Mouse (Mus musculus): ENCODE data around the gene Wasf2.

Wasf2 gene

DNA sequence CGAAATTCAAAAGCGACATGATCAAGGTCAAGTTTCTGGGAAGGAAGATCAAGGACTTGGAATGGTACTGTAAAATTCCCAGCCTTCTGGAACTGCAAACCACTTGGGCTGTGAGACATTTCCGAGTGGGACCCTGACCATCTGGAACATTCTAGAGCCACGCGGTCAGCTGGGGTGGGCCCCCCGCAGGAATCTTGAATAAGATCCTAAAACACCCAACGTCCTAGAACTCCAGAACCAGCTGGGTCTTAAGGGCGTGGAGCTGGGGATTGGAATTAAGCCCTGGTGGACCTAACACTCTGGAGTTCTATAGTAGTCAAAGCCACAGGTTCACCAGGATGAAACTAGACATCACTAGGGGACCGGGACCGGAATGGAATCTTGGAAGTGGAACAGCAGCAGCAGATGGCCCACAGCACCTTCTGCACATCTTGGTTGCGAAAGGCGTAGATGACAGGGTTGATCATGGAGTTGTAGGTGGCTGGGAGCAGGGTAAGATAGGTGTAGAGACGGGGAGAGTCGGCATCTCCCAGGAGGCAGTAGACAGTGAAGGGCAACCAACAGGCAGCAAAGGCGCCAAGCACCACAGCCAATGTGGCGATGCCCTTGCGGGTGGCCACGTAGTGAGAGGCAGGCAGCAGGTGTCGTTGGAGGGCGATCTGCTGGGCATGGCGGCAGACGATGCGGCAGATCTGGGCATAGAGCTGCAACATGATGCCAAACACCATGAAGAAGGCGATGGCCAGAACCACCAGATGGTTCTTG is 79.9 kb downstream of the Wasf2 start:
- DNase-seq: no peak

DNA sequence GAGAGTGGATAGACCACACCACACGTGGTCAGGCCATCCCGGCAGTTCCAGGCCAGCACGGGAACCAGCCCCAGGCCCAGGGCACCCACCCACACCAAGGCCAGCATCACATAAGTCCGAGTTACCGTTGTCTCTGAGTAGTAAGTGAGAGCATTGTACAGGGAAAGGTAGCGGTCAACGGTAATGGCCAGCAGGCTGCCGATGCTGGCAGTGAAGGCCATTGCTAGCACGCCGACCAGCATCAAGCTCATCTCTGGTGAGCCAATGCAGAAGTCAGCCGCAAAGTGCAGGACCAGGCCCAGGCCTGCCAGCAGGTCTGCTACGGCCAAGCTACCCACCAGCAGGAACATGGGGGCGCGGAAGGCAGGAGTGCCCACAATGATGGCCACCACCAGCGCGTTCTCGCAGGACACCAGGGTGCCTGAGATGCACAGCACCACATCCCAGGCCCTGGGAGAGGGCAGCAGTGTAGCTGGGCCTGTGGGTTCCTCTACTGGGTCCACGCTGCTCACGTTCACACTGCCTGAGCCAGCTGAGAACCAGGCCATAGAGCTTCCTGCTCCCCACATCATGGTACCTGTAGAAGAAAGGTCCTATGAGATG is 80.6 kb downstream of the Wasf2 start:
- no peak for DNase-seq

DNA sequence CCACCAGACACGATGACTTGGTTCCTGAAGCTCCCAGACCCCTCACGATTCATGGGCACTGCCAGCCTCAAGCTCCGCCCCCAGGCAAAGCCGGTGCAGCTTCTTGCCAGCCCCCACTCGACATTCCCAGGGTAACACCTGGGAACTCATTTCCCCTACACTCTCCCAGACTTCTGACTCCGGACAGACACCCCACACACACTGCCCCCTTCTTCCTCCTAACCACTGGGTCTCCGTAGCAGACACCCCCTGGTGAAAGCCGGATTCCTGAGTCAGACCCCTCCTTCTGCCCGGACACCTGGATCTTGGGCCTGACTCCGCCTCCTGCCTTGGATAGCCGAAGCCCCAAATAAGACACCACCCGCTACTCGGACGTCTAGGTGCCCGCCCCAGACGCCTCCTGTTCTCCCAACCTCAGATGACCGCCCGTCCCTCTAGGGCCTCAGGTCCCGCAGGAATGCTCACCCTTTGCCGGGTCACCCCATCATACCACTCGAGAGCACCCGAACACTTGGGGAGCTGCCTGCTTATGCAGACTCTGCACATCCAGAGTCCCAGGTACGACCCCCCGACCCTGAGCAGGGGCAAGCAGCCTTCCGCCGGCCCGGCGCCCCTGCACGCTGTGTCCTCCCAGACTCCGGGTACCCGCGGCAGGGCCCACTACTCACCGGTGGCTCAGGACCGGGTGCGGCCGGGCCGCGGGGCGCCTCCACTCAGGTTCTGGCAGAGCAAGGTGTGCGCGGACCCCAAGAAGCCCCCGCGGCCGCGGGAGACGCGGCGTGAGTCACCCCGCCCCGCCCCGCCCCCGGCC is 81.7 kb downstream of the Wasf2 start, which contains the start of the genes Cd164l2 and Gpr3:
Gene Cd164l2 (plus strand): TSS at position 381 of the 811 bp plus-strand sequence.
Gene Gpr3 (minus strand): TSS at position 786 of the 811 bp plus-strand sequence.
- DNase-seq: no peak

- peak; percentile 92 for DNase-seq
Measured at GRCm38 (mm10) chr4:133212562-133213267, 82.4 kb downstream of the Wasf2 start.

DNA sequence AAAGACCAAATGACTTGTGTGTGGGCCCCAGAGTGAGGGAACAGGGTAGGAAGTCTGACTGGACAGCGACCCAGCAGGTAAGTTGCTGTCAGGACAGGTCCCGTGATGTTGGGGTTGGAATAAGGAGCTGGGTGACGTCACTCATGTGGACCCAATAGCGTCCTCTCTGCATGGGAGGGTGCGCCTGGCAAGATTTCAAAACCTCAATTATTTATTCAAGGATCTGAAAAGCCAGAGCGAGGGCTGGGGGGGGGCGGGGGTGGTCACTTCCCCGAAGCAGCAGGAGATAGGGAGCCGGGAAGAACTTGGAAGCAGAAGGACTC is 82.9 kb downstream of the Wasf2 start:
- DNase-seq: no peak

DNA sequence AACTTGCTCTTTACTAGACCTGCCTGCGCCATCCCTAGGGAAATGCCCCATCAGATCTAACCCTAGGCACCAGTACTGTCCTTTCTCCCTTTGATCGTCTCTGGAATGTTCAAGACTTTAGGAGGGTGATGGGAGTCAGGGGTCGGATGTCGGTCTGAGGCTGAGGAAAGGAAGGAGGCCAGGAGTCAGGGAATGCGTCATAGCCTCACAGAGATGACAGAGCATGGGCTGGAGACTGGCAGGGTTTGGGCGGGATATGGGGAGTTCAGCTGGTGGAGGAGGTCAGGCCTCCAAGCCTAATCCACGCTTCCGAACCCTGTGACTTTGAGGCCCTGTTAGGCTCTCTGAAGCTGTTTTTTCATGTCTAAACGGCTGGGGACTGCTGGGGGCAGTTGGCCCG is 83.4 kb downstream of the Wasf2 start:
- DNase-seq: no peak

GRCm38 (mm10) chr4:133217641-133218040 is 87.3 kb downstream of the Wasf2 start:
- DNase-seq: peak; percentile 86

DNA sequence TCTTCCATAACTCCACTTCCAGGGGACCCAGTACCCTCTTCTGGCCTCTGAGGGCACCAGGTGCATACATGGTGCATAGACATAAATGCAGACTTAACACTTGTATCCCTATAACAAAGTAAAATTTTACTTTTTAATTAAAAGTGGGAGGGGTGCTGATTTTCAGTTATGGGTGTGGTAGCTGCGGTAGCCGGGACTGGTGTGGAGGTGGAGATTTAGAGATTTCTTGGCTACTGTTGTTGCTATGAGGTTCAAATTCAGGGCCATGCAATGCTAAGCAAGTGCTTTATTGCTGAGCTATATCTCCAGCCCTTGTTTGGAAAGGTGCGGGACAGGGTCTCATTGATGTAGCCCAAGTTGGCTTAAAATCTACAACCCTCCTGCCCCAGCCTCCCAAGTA is 88.4 kb downstream of the Wasf2 start:
- no peak for DNase-seq

GRCm38 (mm10) chr4:133220656-133221055 is 90.4 kb downstream of the Wasf2 start:
- DNase-seq: peak; percentile 74

GRCm38 (mm10) chr4:133221701-133222100 is 91.4 kb downstream of the Wasf2 start:
- DNase-seq: no peak

- no peak for DNase-seq
Measured at GRCm38 (mm10) chr4:133223875-133224274, 93.6 kb downstream of the Wasf2 start.

DNA sequence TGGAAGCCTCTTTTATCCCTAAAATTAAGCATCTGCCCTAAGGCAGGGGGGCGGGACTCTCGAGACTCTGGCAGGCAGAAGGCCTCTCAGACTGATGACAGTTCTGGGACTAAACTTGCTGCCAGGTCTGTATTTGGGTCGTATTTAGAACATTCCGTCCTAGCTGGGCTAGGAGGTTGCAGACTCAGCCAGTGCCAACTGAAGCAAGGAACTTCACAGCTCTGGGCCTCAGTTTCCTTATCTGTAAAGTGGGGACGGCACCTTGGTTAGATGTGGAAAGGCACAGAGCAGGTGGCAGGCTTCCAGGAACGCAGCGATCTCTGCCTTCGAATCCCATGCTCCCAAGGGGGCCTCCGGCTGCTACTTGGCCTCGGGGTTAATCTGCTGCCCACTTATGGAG is 95.8 kb downstream of the Wasf2 start:
- DNase-seq: no peak

DNA sequence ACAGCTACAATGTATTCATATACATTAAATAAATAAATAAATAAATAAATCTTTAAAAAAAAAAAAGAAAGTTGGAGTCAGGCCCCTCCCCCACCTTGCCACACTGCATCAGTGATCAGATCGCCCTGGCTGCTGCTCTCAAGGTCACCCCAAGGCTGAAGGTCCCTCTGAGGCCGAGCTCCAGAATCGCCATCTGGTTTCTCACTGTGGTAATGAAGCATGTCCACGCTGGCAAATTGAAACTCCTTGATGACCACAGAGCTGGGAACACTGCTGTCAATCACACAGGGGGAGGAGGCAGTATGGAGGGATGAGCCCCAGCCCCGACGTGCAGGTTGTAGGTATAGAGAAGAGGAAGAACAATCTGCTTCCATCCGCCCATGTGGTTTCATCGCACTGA is 97.3 kb downstream of the Wasf2 start:
- DNase-seq: peak; percentile 56

- DNase-seq: peak; percentile 41
Measured at GRCm38 (mm10) chr4:133229582-133229981, 99.3 kb downstream of the Wasf2 start.

GRCm38 (mm10) chr4:133233285-133233976 is 103.1 kb downstream of the Wasf2 start:
- DNase-seq: peak; percentile 68

GRCm38 (mm10) chr4:133234771-133235170 is 104.5 kb downstream of the Wasf2 start:
- no peak for DNase-seq

DNA sequence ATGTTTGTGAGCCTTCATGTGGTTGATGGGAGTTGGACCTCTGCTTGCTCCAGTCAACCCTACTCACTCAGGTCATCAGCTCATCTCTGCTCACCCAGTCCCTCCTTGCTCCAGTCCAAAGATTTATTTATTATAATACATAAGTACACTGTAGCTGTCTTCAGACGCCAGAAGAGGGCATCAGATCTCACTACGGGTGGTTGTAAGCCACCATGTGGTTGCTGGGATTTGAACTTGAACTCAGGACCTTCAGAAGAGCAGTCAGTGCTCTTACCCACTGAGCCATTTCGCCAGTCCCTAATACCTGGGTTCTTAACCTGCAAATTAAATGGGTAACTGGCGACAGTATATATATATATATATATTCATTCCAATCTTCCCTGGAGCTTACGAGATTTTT is 105.1 kb downstream of the Wasf2 start:
- no peak for DNase-seq

DNA sequence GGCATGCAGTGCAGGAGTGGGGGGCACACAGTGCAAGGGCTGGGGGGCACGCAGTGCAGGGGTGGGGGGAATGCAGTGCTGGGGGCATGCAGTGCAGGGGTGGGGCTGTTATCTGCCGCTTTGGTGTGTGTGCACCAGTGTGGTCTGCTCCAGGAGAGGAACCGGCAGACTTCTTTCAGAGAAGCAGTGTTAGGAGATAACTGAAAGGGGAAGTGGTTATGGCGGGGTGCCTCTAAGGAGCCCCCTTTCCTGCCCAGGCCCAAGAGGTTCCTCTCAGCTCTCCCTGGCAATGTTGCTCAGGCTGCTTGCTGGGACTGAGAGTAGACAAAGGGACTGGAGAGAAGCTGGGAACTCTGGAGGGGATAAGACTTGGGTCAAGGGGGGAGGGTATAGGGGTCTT is 107.6 kb downstream of the Wasf2 start:
- DNase-seq: no peak

- peak; percentile 50 for DNase-seq
Measured at GRCm38 (mm10) chr4:133240490-133240921, 110.2 kb downstream of the Wasf2 start, which contains the start of gene Map3k6. Gene Map3k6 (plus strand): TSS chr4:133240818.

- DNase-seq: peak; percentile 93
Measured at GRCm38 (mm10) chr4:133240934-133241908, 110.9 kb downstream of the Wasf2 start.

- DNase-seq: no peak
Measured at GRCm38 (mm10) chr4:133241910-133242309, 111.6 kb downstream of the Wasf2 start.
